Mouse (Mus musculus) liver, adult 2 months (tissue): Measurements from ENCODE around the gene Hook2.
A peak's percentile ranks its signal among the peaks of the same experiment; 100 is the strongest.

Source experiments
- CTCF ChIP-seq: fragments of 200-500 bp; IDR thresholded peaks from 2 replicates; pipeline ENCODE4 v1.5.1; 2011; ENCODE audit warnings: low read depth, low read length, control low read depth
- POLR2A ChIP-seq: fragments of 200-500 bp; IDR thresholded peaks from 2 replicates; pipeline ENCODE4 v1.6.1; 2011; ENCODE audit warnings: low read length, control low read depth; ENCODE audit not compliant: insufficient read depth; ENCODE audit errors: extremely low read depth

DNA sequence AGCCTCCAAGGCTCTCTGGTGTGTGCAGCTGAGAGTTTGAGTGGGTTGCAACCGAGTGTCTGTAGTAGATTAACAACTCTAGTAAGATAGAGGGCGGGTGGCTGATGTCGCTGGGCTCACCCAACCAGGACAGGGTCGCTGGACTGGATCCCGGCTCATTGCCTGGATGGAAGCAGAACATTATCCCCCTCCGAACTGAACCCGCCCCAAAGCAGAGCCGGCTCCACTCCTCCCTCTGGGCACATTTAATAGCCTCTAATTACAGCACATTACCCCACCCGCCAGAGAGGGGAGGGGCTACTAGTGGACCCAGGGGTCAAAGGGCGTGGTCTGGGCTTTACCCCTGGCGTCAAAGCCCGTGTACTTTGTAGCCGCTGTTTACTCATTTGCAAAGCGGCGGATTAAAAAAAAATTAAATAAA is 1.1 kb upstream of the Hook2 start:
- 0 out of 2 replicates have a peak, but pooled peaks have one; percentile 11 for TF ChIP-seq POLR2A
- TF ChIP-seq CTCF = no peak
